Mouse (Mus musculus): ENCODE results near the gene Gm49711.

Gene Gm49711

GRCm38 (mm10) chr16:92127666-92128065 is 69.5 kb downstream of the Gm49711 start:
- no peaks in the 10 kb centered on the region for H3K27me3 ChIP-seq (ENCODE audit: control insufficient read depth, insufficient read depth, low read length, poor library complexity, severe bottlenecking)
- H3K36me3 ChIP-seq (ENCODE audit: control insufficient read depth, insufficient read depth, low read length, poor library complexity, severe bottlenecking): no peaks in the 10 kb centered on the region
- no peak for DNase-seq (ENCODE audit: low read depth, low spot score)

- Histone ChIP-seq H3K27me3 (ENCODE audit: control insufficient read depth, insufficient read depth, low read length, poor library complexity, severe bottlenecking) (no peaks in the 10 kb centered on the region), H3K36me3 (ENCODE audit: control insufficient read depth, insufficient read depth, low read length, poor library complexity, severe bottlenecking) (no peaks in the 10 kb centered on the region)
- DNase-seq (ENCODE audit: low read depth, low spot score): no peak
Observed at GRCm38 (mm10) chr16:92129843-92130242, 71.7 kb downstream of the Gm49711 start.

- no peaks in the 10 kb centered on the region for H3K27me3 ChIP-seq (ENCODE audit: control insufficient read depth, insufficient read depth, low read length, poor library complexity, severe bottlenecking)
- no peaks in the 10 kb centered on the region for H3K36me3 ChIP-seq (ENCODE audit: control insufficient read depth, insufficient read depth, low read length, poor library complexity, severe bottlenecking)
- DNase-seq (ENCODE audit: low read depth, low spot score): no peak
Observed at GRCm38 (mm10) chr16:92132511-92132910, 74.4 kb downstream of the Gm49711 start.

GRCm38 (mm10) chr16:92134148-92134764 is 76.1 kb downstream of the Gm49711 start:
- DNase-seq (ENCODE audit: low read depth, low spot score): no peak
- H3K36me3 ChIP-seq (ENCODE audit: control insufficient read depth, insufficient read depth, low read length, poor library complexity, severe bottlenecking): no peaks in the 10 kb centered on the region
- H3K27me3 ChIP-seq (ENCODE audit: control insufficient read depth, insufficient read depth, low read length, poor library complexity, severe bottlenecking): no peaks in the 10 kb centered on the region

- no peaks in the 10 kb centered on the region for H3K27me3 ChIP-seq (ENCODE audit: control insufficient read depth, insufficient read depth, low read length, poor library complexity, severe bottlenecking)
- DNase-seq (ENCODE audit: low read depth, low spot score): no peak
- H3K36me3 ChIP-seq (ENCODE audit: control insufficient read depth, insufficient read depth, low read length, poor library complexity, severe bottlenecking): no peaks in the 10 kb centered on the region
Observed at GRCm38 (mm10) chr16:92136275-92136674, 78.2 kb downstream of the Gm49711 start.

- Histone ChIP-seq H3K36me3 (ENCODE audit: control insufficient read depth, insufficient read depth, low read length, poor library complexity, severe bottlenecking) (no peaks in the 10 kb centered on the region), H3K27me3 (ENCODE audit: control insufficient read depth, insufficient read depth, low read length, poor library complexity, severe bottlenecking) (no peaks in the 10 kb centered on the region)
- DNase-seq (ENCODE audit: low read depth, low spot score): no peak
Observed at GRCm38 (mm10) chr16:92139386-92140261, 81.5 kb downstream of the Gm49711 start.

- DNase-seq (ENCODE audit: low read depth, low spot score): no peak
- H3K27me3 ChIP-seq (ENCODE audit: control insufficient read depth, insufficient read depth, low read length, poor library complexity, severe bottlenecking): no peaks in the 10 kb centered on the region
- H3K36me3 ChIP-seq (ENCODE audit: control insufficient read depth, insufficient read depth, low read length, poor library complexity, severe bottlenecking): no peaks in the 10 kb centered on the region
Observed at GRCm38 (mm10) chr16:92140328-92140727, 82.2 kb downstream of the Gm49711 start.

- no peak for DNase-seq (ENCODE audit: low read depth, low spot score)
- no peaks in the 10 kb centered on the region for H3K27me3 ChIP-seq (ENCODE audit: control insufficient read depth, insufficient read depth, low read length, poor library complexity, severe bottlenecking)
Observed at GRCm38 (mm10) chr16:92141021-92141420, 82.9 kb downstream of the Gm49711 start.

GRCm38 (mm10) chr16:92142426-92143012 is 84.4 kb downstream of the Gm49711 start:
- Histone ChIP-seq H3K36me3 (ENCODE audit: control insufficient read depth, insufficient read depth, low read length, poor library complexity, severe bottlenecking) (no peaks in the 10 kb centered on the region), H3K27me3 (ENCODE audit: control insufficient read depth, insufficient read depth, low read length, poor library complexity, severe bottlenecking) (no peaks in the 10 kb centered on the region)
- no peak for DNase-seq (ENCODE audit: low read depth, low spot score)

More at GRCm38 (mm10) chr16:92141021-92141420, 82.9 kb downstream of the Gm49711 start:
- H3K36me3 ChIP-seq (ENCODE audit: control insufficient read depth, insufficient read depth, low read length, poor library complexity, severe bottlenecking): no peaks in the 10 kb centered on the region

- DNase-seq (ENCODE audit: low read depth, low spot score): no peak
- no peaks in the 10 kb centered on the region for H3K27me3 ChIP-seq (ENCODE audit: control insufficient read depth, insufficient read depth, low read length, poor library complexity, severe bottlenecking)
- no peaks in the 10 kb centered on the region for H3K36me3 ChIP-seq (ENCODE audit: control insufficient read depth, insufficient read depth, low read length, poor library complexity, severe bottlenecking)
Observed at GRCm38 (mm10) chr16:92147631-92148366, 89.7 kb downstream of the Gm49711 start.

- H3K27me3 ChIP-seq (ENCODE audit: control insufficient read depth, insufficient read depth, low read length, poor library complexity, severe bottlenecking): no peaks in the 10 kb centered on the region
- H3K36me3 ChIP-seq (ENCODE audit: control insufficient read depth, insufficient read depth, low read length, poor library complexity, severe bottlenecking): no peaks in the 10 kb centered on the region
- DNase-seq (ENCODE audit: low read depth, low spot score): no peak
Observed at GRCm38 (mm10) chr16:92148367-92148728, 90.2 kb downstream of the Gm49711 start.

- Histone ChIP-seq H3K27me3 (ENCODE audit: control insufficient read depth, insufficient read depth, low read length, poor library complexity, severe bottlenecking) (no peaks in the 10 kb centered on the region), H3K36me3 (ENCODE audit: control insufficient read depth, insufficient read depth, low read length, poor library complexity, severe bottlenecking) (no peaks in the 10 kb centered on the region)
- no peak for DNase-seq (ENCODE audit: low read depth, low spot score)
Observed at GRCm38 (mm10) chr16:92150975-92151374, 92.9 kb downstream of the Gm49711 start.

GRCm38 (mm10) chr16:92158021-92158455 is 99.9 kb downstream of the Gm49711 start:
- Histone ChIP-seq H3K36me3 (ENCODE audit: control insufficient read depth, insufficient read depth, low read length, poor library complexity, severe bottlenecking) (no peaks in the 10 kb centered on the region), H3K27me3 (ENCODE audit: control insufficient read depth, insufficient read depth, low read length, poor library complexity, severe bottlenecking) (no peaks in the 10 kb centered on the region; the same call in 1 of the 2 replicates)
- no peak for DNase-seq (ENCODE audit: low read depth, low spot score)

- no peaks in the 10 kb centered on the region; the same call in 1 of the 2 replicates for H3K27me3 ChIP-seq (ENCODE audit: control insufficient read depth, insufficient read depth, low read length, poor library complexity, severe bottlenecking)
- H3K36me3 ChIP-seq (ENCODE audit: control insufficient read depth, insufficient read depth, low read length, poor library complexity, severe bottlenecking): no peaks in the 10 kb centered on the region
- DNase-seq (ENCODE audit: low read depth, low spot score): no peak
Observed at GRCm38 (mm10) chr16:92158461-92159091, 100.5 kb downstream of the Gm49711 start.
